Mouse (Mus musculus): ENCODE measurements around the gene Notch2. TPM values are rescaled to one million over a fixed set of nuclear protein-coding genes. Genes with fewer than 3 reads are reported as not detected.

Gene Notch2
- polyA plus RNA-seq, 1 experiment, result not detected

GRCm38 (mm10) chr3:98050492-98051406 lies 37.4 kb downstream of the Notch2 start:
- TF ChIP-seq GATA1 (IDR thresholded peaks at IDR 0.05; ENCODE audit: low read length), result no peak

DNA sequence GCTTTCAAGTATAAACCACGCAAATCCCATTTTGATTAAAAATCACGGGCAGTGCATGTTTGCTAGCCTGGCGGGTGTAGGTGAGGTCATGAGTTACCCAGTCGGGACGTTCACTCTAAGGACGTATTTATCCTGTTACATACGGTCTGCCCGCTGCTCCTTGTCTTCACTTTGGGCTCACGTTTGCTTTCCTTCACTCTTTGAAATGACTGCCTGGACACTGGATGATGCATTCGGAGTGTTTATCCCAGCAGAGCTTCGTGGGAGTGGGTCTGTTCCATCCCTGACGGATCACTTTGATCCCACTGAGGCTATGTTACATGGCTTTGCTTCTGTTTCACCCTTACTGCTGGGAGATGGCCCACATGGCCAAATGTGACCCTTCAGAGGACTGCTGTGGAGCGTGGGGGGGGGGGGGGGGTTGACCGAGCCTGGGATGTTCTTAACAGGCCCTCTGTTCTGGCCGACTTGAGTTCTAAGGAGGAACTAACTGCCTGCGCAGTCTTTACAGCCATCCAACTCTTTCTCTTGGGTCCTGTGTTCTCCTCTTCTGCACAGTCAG lies 38.2 kb downstream of the Notch2 start:
- no peak for TF ChIP-seq GATA1 (IDR thresholded peaks at IDR 0.05; ENCODE audit: low read length)

DNA sequence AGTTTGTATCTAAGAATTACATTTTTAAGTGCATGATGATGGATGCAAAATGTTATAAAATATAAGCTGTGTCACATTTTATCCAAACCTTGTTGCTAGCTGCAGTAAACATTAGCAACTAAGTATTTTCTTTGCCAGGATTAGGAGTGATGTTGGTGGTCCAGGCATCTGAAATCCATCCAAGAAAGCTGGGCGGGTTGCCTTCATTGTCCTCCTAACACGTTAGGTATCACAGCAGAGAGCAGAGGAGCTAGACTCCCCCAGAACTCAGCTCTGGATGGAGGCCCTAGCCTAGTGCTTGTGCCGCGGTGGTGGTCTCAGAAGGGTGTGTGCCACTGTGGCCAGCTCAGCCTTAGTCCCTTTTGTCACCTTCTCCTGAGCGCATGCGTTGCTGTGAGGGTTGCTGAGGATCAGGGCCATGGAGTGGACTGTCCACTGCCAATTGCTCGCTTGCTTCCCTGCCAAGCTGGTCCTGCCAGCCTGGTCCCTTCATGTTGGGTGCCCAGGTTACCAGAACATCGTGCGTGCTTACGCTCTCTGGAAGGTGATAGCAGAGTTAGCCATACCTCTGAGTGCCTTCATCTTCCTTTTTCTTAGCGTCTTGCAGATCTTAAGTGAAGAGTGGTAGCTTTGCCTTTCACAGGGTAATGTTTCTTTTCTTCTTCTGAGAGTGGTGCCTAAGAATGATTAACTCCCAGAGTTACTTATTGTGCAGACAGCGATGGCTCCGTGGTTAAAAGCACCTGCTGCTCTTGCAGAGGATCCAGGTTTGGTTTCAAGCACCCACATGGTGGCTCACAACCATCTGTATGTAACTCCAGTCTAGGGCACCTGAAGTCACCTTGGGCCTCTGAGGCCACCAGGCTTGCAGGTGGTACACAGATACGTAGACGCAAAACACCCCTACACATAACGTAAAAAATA lies 39.4 kb downstream of the Notch2 start:
- TF ChIP-seq GATA1 (IDR thresholded peaks at IDR 0.05; ENCODE audit: low read length), result no peak

DNA sequence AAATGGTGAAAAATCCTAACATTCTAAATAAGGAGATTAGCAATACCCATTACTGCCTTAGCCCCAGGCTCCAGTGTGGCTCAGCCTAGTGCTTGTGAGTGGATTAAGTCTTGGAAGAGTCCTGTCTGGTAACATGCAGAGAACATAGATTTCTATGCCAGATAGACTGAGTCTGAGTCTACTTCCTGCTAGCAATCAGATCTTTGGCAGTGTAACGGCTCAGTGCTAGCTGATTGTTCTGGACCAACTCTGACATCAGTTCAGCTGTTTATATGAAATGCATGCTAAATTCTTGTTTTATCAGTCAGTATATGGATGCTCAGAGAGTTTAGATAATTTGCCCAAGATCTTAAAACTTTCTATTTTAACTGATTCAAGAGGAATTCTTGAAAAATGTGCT lies 40.5 kb downstream of the Notch2 start:
- TF ChIP-seq GATA1 (IDR thresholded peaks at IDR 0.05; ENCODE audit: low read length), result no peak

GRCm38 (mm10) chr3:98054334-98055007 lies 41.1 kb downstream of the Notch2 start:
- no peak for TF ChIP-seq GATA1 (IDR thresholded peaks at IDR 0.05; ENCODE audit: low read length)

DNA sequence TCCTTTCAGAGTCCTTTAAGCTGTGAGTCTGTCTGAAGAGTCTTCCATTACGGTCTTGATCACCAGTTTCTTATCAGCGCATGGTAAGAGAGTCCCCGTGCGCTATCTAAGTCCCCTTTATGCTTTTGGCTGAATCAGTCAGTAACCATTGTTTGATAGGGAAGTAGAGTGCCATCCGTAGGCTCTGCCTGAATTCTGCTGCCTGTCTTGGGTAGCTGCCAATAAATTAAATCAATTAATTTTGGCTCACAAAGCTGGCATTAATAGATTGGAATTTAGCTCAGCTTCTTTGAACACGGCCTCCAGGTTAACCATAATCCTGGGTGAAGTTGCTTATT lies 41.6 kb downstream of the Notch2 start:
- TF ChIP-seq GATA1 (IDR thresholded peaks at IDR 0.05; ENCODE audit: low read length), result no peak

- TF ChIP-seq GATA1 (IDR thresholded peaks at IDR 0.05; ENCODE audit: low read length), result no peak
Measured at GRCm38 (mm10) chr3:98055808-98056728, 42.7 kb downstream of the Notch2 start.

GRCm38 (mm10) chr3:98056956-98057365 lies 43.6 kb downstream of the Notch2 start:
- TF ChIP-seq GATA1 (IDR thresholded peaks at IDR 0.05; ENCODE audit: low read length), result no peak

DNA sequence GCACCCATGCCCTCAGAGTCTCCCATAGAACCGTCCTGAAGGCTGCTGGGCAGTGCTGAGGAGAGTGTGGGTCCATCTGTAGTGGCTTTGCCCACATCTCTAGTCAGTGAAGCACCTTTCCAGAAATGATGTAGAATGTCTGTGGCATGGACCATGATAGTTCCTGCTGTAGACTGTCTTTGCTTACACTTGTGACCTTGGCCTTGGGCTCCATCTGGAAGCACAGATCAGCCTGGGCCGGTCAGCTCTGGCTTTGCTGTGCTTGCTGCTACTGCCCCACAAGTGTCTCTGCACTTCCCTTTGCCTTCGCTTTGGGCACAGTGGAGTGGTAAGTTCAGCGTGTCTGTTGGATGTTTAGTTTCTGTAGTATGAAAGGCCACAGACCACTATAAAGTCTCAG lies 45.7 kb downstream of the Notch2 start:
- TF ChIP-seq GATA1 (IDR thresholded peaks at IDR 0.05; ENCODE audit: low read length), result no peak

GRCm38 (mm10) chr3:98060981-98061660 lies 47.8 kb downstream of the Notch2 start:
- no peak for TF ChIP-seq GATA1 (IDR thresholded peaks at IDR 0.05; ENCODE audit: low read length)

GRCm38 (mm10) chr3:98061661-98062330 lies 48.5 kb downstream of the Notch2 start:
- no peak for TF ChIP-seq GATA1 (IDR thresholded peaks at IDR 0.05; ENCODE audit: low read length)

DNA sequence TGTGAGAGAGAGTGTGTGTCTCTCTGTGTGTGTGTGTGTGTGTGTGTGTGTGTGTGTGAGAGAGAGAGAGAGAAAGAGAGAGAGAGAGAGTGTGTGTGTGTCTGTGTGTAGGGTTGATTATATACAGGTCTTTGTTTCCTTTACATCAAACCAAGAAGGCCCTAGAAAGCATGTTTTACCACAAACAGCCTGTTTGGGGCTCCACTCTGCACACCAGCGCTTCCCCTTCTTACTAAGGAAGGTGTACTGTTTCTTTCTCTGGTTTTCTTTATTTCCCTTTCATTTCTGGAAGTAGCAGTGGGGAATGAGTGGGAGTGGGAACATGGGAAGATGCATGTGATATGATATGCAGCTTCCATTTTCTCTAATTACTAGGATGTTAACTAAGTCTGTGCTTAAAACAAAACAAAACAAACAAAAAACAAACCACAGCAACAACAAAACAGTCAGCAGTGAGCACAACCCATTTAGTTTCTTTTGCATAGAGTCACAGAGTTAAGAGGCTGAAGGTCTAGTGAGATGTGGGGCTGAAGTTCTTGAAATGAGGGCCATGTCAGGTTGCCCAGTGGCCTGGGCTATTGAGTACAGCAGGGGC lies 49.4 kb downstream of the Notch2 start:
- TF ChIP-seq GATA1 (IDR thresholded peaks at IDR 0.05; ENCODE audit: low read length), result no peak
